Mouse (Mus musculus) liver, adult 2 months (tissue): ENCODE measurements around the gene Ube4b.

Source experiments
- CTCF ChIP-seq: fragments of 200-500 bp; IDR thresholded peaks from 2 replicates; pipeline ENCODE4 v1.5.1; 2011; ENCODE audit warnings: low read depth, low read length, control low read depth
- POLR2A ChIP-seq: fragments of 200-500 bp; IDR thresholded peaks from 2 replicates; pipeline ENCODE4 v1.6.1; 2011; ENCODE audit warnings: low read length, control low read depth; ENCODE audit not compliant: insufficient read depth; ENCODE audit errors: extremely low read depth

DNA sequence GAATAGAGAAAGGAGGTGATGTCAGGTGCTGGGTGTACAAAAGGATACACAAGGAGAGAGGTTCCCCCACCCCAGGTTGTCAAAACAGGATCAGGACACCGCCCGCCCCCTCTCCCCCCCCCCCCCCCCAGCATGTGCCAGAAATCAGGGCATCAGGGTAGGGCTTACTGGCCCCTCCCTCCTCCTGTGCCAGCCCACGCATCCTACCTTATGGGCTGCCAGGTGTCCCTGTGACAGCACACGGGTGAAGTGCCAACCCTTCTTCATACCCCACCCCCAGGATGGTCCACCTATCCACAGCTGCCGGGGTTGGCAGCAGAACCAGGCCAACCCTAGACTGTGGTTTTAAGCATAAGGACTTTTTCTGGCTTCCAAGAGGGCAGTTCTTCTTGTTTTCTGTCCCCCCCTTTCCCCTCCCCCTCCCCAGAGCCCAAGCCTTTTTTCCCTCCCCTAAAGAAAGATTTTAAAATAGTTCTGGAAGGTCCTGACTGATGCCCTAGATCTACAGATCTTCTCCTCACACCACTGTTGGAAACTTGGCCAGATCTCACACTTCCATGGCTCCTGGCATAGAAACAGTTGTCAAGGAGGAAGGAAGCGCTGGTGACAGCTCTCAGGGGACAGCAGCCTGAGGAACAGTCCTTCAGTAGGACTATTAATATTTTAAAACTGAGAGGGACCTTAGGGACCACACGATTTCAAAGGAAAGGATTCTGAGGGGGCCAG, 35.2 kb upstream of the Ube4b start:
- TF ChIP-seq CTCF = no peak
- no peak for TF ChIP-seq POLR2A
